Mouse (Mus musculus) heart, adult 8-10 months (tissue): ENCODE data around the gene Utf1. TPM values are rescaled to one million over a fixed set of nuclear protein-coding genes. Genes with fewer than 3 reads are reported as not detected.

Experiments used
- DNase-seq: peaks from one replicate; pipeline ENCODE4 v3.0.0; 2022; ENCODE audit warnings: low spot score
- total RNA-seq, 4 experiments: library from RNA; stranded (reverse); gene quantifications; 2 replicates each; pipeline ENCODE4 v1.2.4; 2022

The Utf1 gene
- total RNA-seq, 4 experiments from 2014 or later: not detected

GRCm38 (mm10) chr7:139937810-139938209 lies 5.8 kb upstream of the Utf1 start:
- DNase-seq: no peak

DNA sequence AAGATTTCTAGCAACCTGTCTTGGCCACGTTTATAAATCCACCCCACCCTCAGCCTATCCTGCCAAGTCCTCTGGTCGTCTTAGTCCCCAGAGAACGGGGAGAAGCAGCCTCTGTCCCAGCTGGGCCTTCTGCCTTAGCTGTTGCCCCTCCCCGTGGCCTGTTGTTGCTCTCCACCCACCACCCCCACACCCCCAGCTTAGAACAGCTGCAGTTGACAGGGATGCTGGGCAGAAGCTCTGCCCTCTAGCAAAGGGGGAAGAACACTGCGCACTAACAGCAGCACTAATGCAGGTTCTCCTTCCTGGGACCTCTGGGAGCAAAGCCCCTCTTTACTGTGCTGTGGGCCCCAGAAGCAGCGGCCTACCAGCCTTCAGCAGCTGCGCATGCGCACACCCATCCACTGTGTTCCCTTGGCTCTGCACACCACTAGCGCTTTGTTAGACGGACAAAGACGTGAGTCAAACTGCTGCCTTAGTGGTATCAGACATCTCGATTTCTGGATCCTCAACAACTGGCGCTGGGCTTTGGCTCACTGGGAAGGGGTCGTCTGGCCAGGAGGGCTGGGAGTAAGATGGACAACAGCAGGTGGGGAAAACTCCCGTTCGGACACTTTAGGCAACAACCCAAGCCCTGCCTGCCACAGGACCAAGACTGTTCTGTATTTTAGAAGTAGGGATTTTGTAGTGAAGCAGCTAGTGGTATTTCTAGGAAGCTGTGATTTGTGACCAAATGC lies 2.9 kb upstream of the Utf1 start:
- DNase-seq: no peak

- no peak for DNase-seq
Measured at GRCm38 (mm10) chr7:139944291-139945240, 977 bp downstream of the Utf1 start.

GRCm38 (mm10) chr7:139945516-139945915 lies 1.9 kb downstream of the Utf1 start:
- DNase-seq: no peak

DNA sequence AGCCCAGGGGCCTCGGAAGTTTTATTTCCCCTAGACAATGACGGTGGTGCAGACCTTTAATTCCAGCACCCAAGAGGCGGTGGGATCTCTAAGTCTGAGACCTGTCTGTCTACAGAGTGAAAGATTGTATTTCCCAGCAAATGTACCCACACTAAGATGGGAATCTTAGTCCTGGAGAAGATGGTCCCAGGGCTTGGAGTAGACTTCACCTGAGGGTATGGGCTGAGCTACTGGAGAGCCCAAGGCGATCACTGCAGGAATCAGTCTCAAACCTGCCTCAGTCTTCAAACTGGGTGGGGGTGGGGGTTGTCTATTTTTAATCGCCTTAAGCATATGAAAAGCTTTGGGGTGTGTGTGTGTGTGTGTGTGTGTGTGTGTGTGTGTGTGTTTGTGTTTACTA lies 2.4 kb downstream of the Utf1 start:
- no peak for DNase-seq

- peak; percentile 48 for DNase-seq
Measured at GRCm38 (mm10) chr7:139949893-139950282, 6.3 kb downstream of the Utf1 start.

- peak; percentile 43 for DNase-seq
Measured at GRCm38 (mm10) chr7:139950283-139950971, 6.8 kb downstream of the Utf1 start.

DNA sequence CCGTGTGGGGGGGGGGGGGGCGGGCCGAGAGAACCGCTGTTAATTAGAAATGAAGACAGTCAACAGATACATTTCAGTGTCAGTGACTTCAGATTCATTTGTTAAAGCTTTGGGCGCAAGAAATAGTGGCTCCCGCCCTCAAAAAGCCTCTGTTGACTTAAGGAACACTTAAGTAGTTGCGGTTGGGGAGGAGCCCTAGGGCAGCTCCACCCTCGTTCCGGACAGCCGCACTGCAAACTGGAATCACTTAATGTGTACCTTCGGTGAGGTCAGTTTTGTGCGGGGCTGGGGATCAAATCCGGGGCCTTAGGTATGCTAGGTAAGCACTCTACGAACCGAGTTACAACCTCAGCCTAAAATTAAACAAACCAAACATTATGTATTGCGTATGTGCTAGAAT lies 7.5 kb downstream of the Utf1 start:
- no peak for DNase-seq

DNA sequence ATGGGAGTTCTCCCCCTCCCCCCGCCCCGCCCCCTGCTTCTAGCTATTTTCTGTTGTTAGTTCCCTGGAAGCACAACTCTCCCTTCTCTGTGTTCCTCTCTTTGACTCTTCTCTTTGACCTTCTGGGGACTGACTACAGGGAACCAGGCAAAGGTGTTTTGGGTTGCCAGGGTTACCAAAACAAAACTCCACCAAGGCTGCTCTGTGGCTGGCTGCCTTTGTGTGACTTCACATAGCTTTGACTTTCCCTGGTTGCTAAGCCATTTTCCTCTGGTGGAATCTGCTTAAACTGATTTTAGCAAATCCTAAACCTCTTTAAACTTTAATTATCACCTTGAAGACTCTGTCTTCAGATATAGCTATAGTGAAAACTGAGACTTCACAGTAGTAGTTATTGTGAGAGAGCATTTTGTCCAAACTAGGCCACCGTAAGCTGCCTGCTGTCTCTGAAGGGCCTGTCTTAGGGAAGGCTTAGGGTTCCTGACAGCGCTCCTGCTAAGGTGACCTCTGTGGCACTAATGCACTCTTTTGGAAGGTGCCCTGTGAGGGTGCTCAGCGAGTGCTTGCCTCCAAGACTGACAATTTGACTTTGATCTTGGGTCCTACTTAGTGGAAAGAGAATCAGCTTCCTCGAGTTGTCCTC lies 8.5 kb downstream of the Utf1 start:
- DNase-seq: no peak

DNA sequence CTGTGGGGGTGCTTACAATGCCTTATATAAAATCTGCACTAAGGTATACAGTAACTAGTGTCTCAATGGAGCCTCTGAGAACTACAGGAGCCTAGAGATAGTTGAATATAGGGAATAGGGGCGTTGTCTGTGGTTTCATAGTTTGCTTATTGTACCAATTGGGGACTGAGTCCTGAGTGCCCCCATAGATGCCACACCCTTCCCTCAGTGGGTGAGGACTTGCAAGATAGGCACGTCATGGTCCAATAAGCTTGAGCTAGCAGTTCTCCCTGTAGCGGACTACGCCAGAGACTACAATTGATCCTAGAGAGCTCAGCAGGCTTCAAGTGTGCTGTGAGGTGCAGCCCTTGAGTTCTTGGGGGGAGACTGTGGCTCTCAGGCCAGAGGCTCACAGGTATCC lies 11.9 kb downstream of the Utf1 start:
- DNase-seq: no peak

DNA sequence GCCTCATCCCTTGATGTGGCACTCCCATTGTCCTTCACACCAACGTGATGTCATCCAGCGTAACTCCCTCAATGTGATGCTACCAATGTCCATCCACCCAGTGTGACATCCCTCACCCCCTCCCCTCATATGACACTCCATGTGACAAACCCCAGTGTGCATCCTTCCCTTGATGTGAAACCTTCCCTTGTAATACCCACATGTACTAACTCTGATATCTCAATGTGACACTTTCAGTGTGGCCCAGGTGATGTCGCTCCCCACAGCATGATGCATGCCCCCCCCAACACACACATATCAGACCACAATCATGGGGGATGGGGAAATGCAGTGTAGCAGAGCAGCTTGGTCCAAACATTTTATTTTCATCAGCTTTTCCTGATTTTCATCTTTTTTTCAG lies 13.1 kb downstream of the Utf1 start:
- no peak for DNase-seq

DNA sequence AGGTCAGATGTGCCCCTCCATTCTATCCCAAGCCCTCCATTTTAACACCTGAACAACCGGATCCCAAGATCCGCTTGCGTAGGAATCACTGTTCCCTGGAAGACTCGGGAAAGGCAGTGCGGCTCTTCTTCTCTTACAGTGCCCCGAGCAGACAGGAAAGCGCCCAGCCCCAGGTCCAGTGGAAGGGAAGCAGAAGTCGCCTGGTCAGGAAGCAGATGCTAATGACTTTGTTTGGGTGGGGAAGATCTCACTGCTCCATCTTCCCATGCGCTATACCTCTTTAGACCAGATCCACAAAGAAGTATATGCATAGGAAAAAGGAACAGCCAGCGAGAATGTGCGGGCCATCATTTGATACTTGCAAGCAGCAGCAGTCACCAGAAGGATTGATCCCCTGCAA lies 13.8 kb downstream of the Utf1 start:
- DNase-seq: no peak

DNA sequence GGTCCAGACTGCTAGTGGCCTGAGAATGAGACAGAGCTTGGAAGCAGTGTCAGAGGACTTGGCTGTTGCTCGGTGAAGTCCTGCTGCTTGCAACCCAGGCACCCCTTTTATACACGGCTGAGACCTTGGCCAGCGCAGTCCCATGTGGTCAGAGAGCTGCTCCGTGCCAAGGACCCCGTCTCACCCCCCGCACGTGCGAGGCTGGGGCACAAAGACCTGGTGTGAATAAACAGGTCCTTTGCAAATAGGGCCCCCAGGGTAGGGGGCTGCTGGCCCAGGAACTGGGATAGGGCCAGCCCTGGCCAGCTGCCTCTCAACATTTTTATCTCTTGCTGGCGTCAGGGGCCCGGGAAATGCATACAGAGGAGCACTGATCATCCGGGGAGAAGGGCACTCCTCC lies 14.4 kb downstream of the Utf1 start:
- no peak for DNase-seq

- no peak for DNase-seq
Measured at GRCm38 (mm10) chr7:139961141-139961540, 17.6 kb downstream of the Utf1 start.

GRCm38 (mm10) chr7:139963814-139964213 lies 20.2 kb downstream of the Utf1 start:
- no peak for DNase-seq

GRCm38 (mm10) chr7:139967175-139967574 lies 23.6 kb downstream of the Utf1 start:
- DNase-seq: no peak

DNA sequence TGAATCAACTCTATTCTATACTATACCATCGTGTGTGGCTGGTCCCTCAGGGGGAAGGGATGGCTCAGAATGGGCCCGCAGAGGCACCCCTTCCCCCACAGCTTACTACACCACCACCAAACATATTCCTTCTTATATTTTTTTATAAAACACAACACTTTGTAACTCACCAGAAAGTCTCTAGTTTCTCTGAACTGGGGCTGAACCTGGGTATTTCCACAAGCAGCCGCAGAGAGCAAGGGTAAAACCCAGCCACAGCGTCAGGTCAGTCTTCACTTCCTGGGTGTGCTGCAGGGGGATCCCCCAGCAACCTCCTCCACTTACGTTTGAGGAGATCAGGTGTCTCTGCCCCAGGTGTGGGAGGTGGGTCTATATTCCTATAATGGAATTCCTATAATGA lies 24.8 kb downstream of the Utf1 start:
- DNase-seq: no peak

GRCm38 (mm10) chr7:139969348-139970130 lies 25.9 kb downstream of the Utf1 start:
- DNase-seq: peak; percentile 74

GRCm38 (mm10) chr7:139970216-139970919 lies 26.8 kb downstream of the Utf1 start:
- DNase-seq: no peak

DNA sequence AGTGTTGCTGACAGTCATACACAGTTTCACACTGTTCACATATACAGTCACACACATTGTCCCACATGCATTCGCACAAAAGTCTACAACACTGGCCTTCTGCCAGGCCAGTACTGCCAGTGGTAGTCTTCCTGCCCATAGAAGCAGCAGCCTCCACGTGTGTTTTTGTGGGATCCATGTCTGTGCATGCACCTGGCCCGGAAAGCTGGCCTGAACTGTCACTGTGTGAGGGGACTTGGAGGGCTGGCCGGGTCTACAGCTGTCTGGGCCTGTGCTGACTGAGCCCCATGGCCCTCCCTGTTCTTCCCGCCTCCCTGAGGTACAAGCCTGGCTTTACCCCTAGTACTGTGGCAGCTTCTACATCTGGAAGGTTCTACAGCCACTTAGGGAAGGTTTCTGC lies 27.4 kb downstream of the Utf1 start:
- DNase-seq: no peak
